Comparison of ENCODE assay signal across 8 mouse cellular contexts in the genomic region with DNA sequence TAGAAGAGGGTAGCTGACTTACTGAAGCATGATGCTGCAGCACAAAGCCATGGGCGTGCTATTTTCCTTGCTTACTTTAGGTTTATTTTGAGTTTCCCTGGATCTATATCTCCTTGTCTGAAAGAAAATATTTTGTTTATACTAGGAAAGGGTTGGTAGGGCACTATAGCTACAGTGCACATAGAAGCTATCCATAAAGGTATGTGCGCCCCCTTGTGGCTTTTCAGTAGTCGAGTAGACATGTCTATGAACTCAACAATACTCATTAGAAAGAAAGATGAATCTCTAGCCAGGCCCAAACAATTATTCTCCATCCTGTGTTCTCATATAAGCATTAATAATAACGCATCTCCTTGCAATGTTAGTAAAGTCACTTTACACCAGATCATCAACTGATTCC.
DNase-seq lines count a peak whose midpoint lies in the region; ATAC-seq and TF ChIP-seq lines count a peak whose summit lies in the region.

No protein-coding gene starts in this region.

- no peak for TF ChIP-seq POLR2A in thymus, adult 2 months (IDR thresholded peaks at IDR 0.05; ENCODE audit: control insufficient read depth, extremely low read depth, insufficient read depth, low read length, poor library complexity)

- no peak overlapping the region for H3K27ac ChIP-seq in thymus, adult 2 months (ENCODE audit: control insufficient read depth, insufficient read depth, low read length)
- H3K27ac ChIP-seq in kidney, embryonic 14.5 days (ENCODE audit: low read depth, low read length), result no peak overlapping the region
- H3K27ac ChIP-seq in limb, embryonic 11.5 days (replicated peaks; ENCODE audit: low read depth, low read length), result no peak overlapping the region

- WGBS in thymus, adult 2 months, result 19% methylated on average over 4 of the region's 4 CpGs
- WGBS in kidney, embryonic 14.5 days, result 11% methylated on average over 4 of the region's 4 CpGs
- 11% methylated on average over 4 of the region's 4 CpGs for WGBS in limb, embryonic 11.5 days

- H3K4me3 ChIP-seq in thymus, adult 2 months (ENCODE audit: control insufficient read depth, insufficient read depth, low read length), result no peak overlapping the region
- H3K4me3 ChIP-seq in kidney, embryonic 14.5 days (ENCODE audit: low read length), result no peak overlapping the region
- H3K4me3 ChIP-seq in limb, embryonic 11.5 days (ENCODE audit: low read depth, low read length), result no peak overlapping the region

- H3K27me3 ChIP-seq in thymus, adult 2 months (ENCODE audit: control insufficient read depth, insufficient read depth, low read length), result no peaks in the 10 kb centered on the region
- H3K27me3 ChIP-seq in kidney, embryonic 14.5 days (ENCODE audit: control insufficient read depth, insufficient read depth, low read length), result no peaks in the 10 kb centered on the region
- H3K27me3 ChIP-seq in limb, embryonic 11.5 days (ENCODE audit: control insufficient read depth, insufficient read depth, low read length), result no peaks in the 10 kb centered on the region

- H3K9me3 ChIP-seq in kidney, embryonic 14.5 days (ENCODE audit: control insufficient read depth, low read length), result no peaks in the 10 kb centered on the region
- no peaks in the 10 kb centered on the region for H3K9me3 ChIP-seq in limb, embryonic 11.5 days (ENCODE audit: control insufficient read depth, low read length)

- peak; percentile 51 for DNase-seq in thymus, adult 2 months
- DNase-seq in thymus, adult 18-20 months, result no peak
- peak; percentile 79 to 90 for DNase-seq in cerebellum, postnatal 14 days
- DNase-seq in gastrocnemius, postnatal 10 days, result peak; percentile 73
- DNase-seq in limb, embryonic 11.5 days (ENCODE audit: low spot score), result peak; percentile 75
- DNase-seq in naive thymus-derived CD4-positive, alpha-beta T cell, adult 2 months (ENCODE audit: low read depth), result peak; percentile 61
- peak; percentile 8 for DNase-seq in testis, postnatal 14 days (ENCODE audit: low spot score)

- no peak overlapping the region for H3K4me2 ChIP-seq in kidney, embryonic 14.5 days (replicated peaks; ENCODE audit: low read depth, low read length)
- no peak overlapping the region for H3K4me2 ChIP-seq in limb, embryonic 11.5 days (ENCODE audit: low read depth, severe bottlenecking)

- no peak for TF ChIP-seq CTCF in thymus, adult 2 months (IDR thresholded peaks at IDR 0.05; ENCODE audit: borderline replicate concordance, control insufficient read depth, extremely low read depth, insufficient read depth, low read length, poor library complexity)

- H3K4me1 ChIP-seq in thymus, adult 2 months (replicated peaks; ENCODE audit: control insufficient read depth, insufficient read depth, low read length), result no peaks in the 10 kb centered on the region
- no peaks in the 10 kb centered on the region for H3K4me1 ChIP-seq in kidney, embryonic 14.5 days (ENCODE audit: control insufficient read depth, insufficient read depth, low read length)
- H3K4me1 ChIP-seq in limb, embryonic 11.5 days (ENCODE audit: control insufficient read depth, insufficient read depth, low read length), result no peaks in the 10 kb centered on the region

- ATAC-seq in kidney, embryonic 14.5 days (ENCODE audit: low FRiP score, low TSS enrichment), result peak; percentile 69; the same call in 1 of the 2 replicates
- no peak for ATAC-seq in limb, embryonic 11.5 days (ENCODE audit: insufficient number of reproducible peaks, low FRiP score, low TSS enrichment, low read depth)

- no peaks in the 10 kb centered on the region for H3K36me3 ChIP-seq in thymus, adult 2 months (ENCODE audit: control insufficient read depth, insufficient read depth, low read length)
- no peaks in the 10 kb centered on the region for H3K36me3 ChIP-seq in kidney, embryonic 14.5 days (ENCODE audit: control insufficient read depth, insufficient read depth, low read length)
- H3K36me3 ChIP-seq in limb, embryonic 11.5 days (ENCODE audit: control insufficient read depth, insufficient read depth, low read length), result no peaks in the 10 kb centered on the region

- no peak overlapping the region for H3K9ac ChIP-seq in kidney, embryonic 14.5 days (ENCODE audit: low read depth, low read length)
- no peak overlapping the region for H3K9ac ChIP-seq in limb, embryonic 11.5 days (ENCODE audit: low read length)

Comparison
In these comparisons a context has a peak if more than half of its experiments do, and no peak if none do; other contexts are left out.
1. DNase-seq: peak in thymus, adult 2 months (single experiment), cerebellum, postnatal 14 days (2 of 2), gastrocnemius, postnatal 10 days (single experiment), limb, embryonic 11.5 days (single experiment), naive thymus-derived CD4-positive, alpha-beta T cell, adult 2 months (single experiment) and testis, postnatal 14 days (single experiment); none in thymus, adult 18-20 months (0 of 2).